Mouse (Mus musculus): Measurements from ENCODE around the gene Maats1.

Gene Maats1

DNA sequence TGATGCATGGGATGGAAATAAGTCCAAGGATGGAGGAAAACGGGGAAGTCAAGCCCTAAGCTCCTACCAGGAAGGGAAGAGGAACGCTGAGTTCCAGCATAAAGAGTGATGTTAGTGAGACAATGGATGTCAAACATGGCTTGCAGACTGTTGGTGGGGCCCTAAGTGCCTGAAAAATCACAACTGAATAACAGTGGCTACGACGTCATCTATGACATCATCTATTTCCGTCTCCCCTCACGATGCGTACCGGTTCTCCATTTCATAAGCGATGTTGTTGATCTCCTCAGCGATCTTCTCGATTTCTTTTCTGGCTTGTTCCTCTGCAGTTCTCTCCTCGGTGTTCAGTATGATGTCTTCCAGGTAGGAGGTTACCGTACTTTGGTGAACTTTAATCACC, 39.6 kb downstream of the Maats1 start:
- in situ Hi-C loops (cut with MboI; ENCODE audit: low sequenced_read_pairs): no loop called here

DNA sequence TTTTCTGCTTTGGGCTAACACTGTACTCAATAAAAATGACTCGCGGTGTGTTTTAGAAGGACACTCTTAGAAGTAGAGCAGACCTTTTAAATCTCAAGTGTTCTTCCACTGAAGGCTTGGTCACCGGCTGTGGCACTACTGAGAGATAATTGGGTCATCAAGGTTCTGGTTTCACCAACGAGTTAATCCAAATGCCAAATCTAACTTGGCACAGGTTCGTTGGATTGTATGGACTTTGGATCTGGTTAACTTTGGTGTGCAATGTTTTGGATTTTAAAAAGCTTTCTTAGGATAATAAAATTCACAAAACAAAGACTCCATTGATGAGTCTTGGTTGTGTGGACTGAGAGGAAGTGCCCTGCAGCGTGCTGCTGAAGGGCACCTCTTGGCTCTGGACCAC, 43.5 kb downstream of the Maats1 start:
- in situ Hi-C loops (cut with MboI; ENCODE audit: low sequenced_read_pairs): no loop called here

DNA sequence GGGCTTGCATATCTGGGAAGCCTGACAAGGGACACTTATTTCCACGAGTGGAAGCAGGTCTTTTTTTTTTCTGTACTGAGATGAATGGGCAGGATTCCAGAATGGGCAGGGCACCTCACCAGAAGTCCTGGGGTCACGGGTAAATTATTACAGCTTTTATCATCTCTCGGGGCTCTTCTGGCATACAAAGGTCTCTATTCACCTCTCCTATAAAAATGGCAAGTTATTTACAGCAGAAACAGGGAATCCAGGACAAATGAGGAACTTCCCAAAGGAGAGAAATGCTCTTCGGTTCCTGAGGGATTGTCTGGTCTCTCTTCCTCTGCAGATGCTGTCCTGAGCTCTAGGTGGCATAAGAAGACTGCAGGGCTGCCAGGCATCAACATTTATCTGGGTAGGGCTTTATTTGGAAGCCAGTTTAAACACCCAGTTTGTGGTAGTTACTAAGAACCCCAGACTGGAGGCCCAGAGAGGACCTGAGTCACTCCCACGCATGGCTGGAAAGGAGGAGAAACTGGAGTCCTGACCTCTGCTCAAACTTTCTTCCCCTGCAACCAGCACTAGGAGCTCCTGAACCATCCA, 46.5 kb downstream of the Maats1 start:
- in situ Hi-C loops (cut with MboI; ENCODE audit: low sequenced_read_pairs): no loop called here

DNA sequence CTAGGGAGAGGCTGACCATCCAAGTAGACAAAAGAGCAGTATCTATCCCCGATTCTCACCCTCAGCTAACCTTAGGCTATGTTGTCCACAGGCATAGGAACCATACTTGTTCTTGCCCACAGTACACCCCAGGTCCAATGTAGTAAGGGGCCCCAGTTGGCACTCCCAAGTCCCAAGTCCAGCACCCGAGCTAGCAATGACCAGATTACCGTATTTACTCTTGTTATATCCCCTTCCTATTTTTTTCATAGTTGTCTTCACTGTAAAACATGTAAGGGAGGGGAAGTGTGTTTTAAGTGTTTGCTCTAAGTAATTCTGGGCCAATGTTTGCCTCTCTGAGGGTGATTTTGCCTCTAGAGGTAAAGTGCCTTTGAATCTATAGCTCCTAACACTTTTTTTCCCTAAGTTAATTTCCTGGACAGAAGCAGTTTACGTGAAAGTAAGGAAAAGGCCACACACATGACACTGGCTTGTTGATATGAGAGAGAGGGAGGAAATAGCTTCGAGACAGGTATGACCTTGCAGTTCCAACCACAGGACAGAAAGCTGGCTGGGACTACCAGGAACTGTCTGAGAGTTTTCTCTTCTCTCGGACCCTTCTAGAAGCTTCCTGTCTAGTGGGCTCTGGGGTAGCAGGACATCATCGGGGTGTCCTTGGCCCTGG, 47.1 kb downstream of the Maats1 start, which contains the start of gene Nr1i2:
TSS of gene Nr1i2 (minus strand) at position 140 of the 664 bp plus-strand sequence.
- in situ Hi-C loops (cut with MboI; ENCODE audit: low sequenced_read_pairs): no loop called here

DNA sequence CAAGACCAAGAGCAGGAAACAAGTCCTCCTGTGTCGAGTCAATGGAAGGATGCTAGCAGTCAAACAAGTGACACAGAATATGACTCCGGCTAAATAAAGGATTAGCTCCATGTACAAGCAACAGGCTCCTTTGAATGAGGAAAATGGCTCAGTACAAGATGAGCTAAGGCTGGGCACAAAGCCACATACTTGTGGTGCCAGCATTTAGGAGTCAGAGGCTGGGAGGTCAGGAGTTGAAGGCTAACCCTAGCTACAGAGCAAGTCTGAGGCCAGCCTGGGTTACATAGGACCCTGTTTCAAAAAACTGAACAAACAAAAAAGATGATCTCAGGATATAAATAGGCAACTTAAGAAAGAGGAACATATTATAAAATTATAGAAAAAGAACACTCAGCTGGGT, 51.8 kb downstream of the Maats1 start:
- in situ Hi-C loops (cut with MboI; ENCODE audit: low sequenced_read_pairs): no loop called here

DNA sequence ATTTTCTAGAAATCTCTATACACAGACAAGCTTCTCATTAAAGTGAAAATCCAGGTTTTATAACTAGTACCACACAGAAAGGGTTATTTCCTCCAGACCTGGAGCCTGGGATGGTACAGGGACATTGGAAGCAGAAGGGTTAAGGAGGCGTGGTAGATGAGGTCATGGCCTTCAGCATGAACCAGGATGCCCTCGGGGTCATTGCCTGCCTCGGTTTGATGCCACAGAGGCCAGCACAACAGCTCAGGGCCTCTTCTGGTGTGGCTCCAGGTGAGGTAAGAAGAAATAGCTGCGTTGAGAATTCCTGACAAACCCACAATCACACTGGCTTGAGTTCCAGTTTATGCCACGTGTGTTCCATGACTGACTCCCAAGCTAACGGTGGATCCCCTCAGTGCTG, 53.1 kb downstream of the Maats1 start:
- in situ Hi-C loops (cut with MboI; ENCODE audit: low sequenced_read_pairs): no loop called here

DNA sequence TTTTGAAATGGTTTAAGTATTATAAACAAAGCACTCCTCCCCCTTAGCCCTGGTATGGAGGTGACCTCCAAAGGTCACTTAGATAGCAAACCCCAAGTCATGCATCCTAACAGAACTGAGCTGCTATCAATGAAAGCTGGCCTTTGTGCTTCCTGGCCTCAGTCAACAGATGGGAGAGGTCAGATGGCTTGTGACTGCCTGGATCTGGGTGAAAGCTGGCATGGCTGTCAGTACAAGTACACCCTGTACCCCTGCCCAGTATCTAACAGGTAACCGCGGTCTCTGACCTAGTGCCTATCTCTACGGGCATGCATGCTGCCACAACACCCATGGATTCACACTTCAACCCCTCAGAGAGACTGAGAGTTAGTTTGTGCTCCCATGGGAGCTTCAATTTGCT, 54.2 kb downstream of the Maats1 start:
- in situ Hi-C loops (cut with MboI; ENCODE audit: low sequenced_read_pairs): no loop called here

DNA sequence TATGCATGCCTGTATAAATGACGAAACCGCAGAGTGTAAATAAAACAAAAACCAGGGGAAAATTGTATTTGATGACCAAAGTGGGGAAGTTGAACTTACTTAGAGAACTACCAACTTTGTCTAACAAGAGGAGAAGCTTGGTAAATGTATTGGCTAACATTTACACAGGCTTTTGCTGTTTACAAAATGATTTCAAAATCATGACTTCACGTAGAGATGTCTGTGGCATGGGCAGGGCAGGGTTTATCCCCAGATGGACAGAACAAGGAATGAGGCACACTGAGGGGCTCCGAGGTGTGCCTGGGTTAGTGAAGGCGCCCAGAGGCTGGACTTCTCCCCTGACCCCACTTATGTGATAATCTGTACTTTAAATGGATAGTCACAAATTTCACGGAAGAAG, 54.6 kb downstream of the Maats1 start:
- in situ Hi-C loops (cut with MboI; ENCODE audit: low sequenced_read_pairs): no loop called here

DNA sequence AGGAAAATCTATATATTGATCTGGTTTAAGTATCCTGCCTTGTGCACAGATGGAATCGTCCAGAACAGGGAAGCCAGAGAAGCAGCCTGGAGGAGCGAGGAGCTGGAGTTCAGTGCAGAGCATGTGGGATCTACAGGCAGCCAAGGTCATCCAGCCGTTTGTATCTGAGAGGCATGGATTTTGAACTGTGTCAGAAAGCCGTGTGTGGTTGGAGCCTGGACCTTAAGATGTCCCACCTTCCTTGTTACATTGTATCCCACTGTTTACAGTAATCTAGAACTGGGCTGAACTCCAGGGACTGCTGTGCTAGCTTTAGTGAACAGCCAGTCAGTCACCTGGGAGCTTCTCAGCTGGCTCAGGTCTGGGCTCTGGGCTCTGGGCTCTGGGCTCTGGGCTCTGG, 55.4 kb downstream of the Maats1 start:
- in situ Hi-C loops (cut with MboI; ENCODE audit: low sequenced_read_pairs): no loop called here

DNA sequence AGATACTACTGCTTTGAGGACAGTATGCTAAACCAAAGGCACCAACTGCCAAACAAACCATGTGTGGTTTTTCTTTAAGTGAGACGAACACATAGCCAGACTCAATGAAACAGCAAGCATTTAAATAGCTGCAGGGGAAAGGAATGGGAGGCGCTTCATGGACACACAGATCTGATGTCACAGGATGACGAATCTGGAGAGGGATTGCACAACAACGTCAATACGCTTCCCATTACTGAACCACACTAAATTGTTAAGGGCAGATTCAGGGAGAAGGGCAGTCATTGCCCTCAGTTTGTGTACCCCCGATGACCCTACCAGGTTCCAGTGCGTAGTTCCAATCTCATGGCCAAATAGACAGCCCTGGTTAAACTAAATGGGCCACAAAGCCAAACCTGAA, 56.1 kb downstream of the Maats1 start:
- in situ Hi-C loops (cut with MboI; ENCODE audit: low sequenced_read_pairs): no loop called here

DNA sequence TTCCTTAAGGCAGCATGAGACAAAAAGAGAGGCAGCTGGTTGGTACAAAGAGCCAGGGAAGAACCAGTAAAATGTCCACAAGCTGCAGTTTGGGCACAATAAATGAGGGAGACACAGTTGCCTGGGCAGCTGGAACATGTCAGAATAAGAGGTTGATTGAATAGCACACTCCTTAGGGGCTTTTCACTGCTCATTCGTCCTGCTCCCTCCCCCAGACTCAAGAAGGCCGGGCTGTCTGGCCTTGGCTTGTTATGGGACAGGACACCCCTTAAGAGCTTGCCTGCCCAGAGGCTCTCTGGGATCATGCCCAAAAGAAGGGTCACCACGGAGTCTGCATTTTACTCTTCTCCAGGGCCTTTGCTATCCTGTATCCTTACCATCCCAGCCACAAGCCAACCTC, 58.6 kb downstream of the Maats1 start:
- in situ Hi-C loops (cut with MboI; ENCODE audit: low sequenced_read_pairs): no loop called here

DNA sequence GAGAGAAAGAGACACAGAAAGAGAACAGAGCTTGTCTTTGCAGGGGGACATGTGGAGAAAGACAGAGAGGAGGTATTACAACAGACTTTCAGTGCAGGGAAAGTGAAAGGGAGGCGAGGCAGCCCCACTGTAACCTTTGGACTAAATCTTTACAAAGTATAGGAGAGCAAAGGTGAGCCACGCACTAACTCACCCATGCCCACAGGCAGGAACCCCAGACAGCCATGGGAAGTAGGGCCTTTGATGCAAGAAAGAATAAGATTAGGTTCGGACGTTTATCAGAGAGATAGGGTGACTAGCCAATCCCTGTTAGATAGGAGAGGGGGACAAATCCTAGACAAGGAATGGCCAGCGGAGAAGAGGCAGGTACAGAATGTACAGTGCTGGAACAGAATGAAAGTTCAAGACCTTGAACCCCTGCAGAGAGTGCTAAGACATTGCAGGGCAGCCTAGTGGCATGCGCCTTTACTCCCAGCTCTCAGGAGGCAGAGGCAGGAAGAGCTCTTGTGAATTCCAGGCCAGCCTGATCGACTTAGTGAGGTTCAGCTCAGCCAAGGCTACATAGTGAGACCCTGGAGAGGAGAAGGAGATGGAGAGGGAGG, 59.3 kb downstream of the Maats1 start:
- in situ Hi-C loops (cut with MboI; ENCODE audit: low sequenced_read_pairs): no loop called here

DNA sequence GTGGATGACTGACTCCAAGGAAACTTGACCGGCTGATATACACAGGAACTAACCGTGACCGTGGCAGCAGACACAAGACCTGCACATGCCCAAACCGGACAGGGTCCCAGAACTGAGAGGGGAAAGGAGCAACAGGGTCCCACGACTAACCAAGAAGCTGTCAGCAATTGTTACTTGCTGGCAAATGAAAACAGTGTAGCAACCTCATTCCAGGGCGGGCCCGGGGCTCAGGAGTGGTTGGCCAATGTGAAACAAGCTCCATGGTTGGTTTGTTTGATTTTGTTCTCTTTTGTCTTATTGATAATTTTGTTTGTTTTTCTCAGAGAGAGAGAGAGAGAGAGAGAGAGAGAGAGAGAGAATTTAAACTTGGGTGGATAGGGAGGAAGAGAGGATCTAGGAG, 61.0 kb downstream of the Maats1 start:
- in situ Hi-C loops (cut with MboI; ENCODE audit: low sequenced_read_pairs): no loop called here

DNA sequence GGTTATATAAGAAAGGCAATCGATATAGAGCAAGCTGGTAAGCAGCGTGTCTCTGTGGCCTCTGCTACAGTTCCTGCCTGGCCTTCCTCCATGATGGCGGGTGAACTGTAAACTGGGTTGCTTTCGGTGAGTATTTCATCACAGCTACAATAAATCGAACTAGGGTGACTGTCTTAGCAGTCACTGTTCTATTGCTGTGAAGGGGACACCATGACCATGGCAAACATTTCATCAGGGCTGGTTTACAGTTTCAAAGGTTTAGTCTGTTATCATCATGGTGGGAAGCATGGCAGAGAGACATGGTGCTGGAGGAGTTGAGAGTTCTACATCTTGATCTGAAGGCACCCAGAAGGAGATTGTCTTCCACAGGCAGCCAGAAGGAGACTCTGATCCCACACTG, 62.1 kb downstream of the Maats1 start:
- in situ Hi-C loops (cut with MboI; ENCODE audit: low sequenced_read_pairs): no loop called here

DNA sequence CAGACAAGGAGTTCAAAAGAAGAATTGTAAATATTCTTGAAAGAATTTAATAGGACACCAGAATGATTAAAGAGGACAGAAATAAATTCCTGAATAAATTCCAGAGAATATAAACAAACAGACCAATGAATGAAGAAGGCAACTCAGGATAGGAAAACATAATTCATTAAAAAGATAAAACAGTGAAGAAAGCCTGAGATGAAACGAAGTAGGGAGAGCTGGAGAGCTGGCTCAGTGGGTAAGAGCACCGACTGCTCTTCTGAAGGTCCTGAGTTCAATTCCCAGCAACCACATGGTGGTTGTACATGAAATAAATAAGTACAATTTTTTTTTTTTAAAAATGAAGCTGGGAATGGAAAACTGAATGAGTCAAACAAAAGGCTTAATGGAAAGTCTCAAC, 67.2 kb downstream of the Maats1 start:
- in situ Hi-C loops (cut with MboI; ENCODE audit: low sequenced_read_pairs): no loop called here

DNA sequence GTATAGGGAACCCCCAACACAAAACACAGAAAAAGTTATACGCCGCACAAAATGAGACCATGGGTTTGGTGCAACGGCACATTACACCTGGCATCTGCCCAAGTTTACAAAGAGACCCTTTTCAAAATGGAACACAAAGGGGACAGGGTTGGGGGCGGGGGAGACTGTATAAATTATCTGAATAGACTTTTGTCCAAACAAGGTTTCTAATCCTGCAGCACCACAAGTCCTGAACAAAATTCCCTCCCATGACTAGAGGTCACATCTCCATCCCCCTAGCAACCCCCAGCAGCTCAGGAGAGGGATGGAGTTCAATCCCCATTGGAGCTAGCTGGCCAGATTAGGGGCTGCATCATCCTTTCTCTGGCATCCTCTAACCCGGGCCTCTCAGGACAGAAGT, 69.5 kb downstream of the Maats1 start:
- in situ Hi-C loops (cut with MboI; ENCODE audit: low sequenced_read_pairs): no loop called here

DNA sequence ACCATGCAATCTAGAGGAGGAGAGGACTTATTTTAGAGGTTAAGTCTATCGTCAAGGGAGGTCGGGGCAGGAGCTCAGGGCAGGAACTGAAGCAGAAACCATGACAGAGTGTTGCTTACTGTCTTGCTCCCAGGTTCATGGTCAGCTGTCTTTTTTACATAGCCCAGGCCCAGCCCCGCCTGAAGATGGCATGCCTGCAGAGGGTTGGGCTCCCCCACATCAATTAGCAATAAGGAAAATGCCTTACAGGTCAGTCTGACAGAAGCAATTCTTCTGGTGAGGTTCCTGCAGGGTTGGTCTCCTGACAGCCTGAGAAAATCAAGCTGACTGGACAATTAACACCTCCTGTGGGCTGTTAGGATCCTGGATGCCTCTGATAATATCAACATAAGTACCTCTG, 70.3 kb downstream of the Maats1 start:
- in situ Hi-C loops (cut with MboI; ENCODE audit: low sequenced_read_pairs): no loop called here

DNA sequence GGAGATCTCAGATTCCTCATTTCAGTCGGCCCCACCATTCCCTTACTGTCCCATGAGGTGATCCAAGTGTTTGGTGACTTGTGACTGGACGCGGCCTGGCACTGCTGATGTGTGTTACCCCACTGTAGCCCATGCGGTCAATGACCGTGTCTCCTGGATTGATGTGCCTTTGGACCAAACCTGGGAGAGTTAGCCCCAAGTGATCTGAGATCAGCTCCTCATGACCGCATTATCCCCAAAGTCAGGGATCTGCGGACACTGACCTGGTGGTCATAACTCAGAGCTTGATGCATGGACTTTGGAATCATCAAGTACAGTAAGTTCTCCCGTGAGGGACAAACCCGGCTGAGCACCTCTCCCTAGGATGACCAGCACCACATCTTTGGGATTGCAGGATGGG, 86.0 kb downstream of the Maats1 start:
- in situ Hi-C loops (cut with MboI; ENCODE audit: low sequenced_read_pairs): no loop called here

DNA sequence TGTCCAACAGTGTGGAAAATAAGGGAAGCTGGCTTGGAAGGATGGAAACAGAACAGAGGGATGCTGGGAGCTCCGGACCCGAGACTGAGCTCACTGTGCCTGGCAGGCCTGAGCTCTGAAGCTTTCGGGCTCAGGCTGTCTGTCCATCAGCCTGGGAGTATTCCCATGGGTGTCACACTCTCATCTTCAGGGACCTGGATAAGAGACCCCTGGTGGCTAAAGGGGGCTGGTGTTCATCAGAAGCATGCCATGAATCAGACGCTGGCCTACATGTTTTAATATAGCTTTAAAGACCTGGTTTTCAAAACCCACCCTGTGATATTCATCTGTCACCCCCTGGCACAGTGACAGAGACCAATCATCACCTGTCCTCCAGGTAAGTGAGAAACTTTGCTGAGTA, 86.8 kb downstream of the Maats1 start:
- in situ Hi-C loops (cut with MboI; ENCODE audit: low sequenced_read_pairs): no loop called here

DNA sequence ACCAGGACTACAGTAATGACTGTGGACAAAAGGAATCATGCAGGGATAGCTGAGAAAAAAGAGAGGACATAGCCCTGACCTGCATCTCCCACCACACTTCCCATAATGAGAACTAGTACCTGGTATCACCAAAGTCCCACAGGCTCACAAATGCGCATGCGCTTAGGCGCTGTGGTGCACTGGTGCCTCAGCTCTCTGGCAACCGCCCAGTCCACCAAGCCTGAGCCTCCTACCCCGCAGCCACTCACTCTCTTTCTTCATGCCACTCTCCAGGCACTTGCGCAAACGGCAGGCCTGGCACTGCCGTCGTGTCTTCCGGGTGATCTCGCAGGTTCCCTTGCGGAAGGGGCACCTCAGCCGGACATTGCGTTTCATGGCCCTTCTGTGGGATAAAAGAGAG, 87.9 kb downstream of the Maats1 start:
- in situ Hi-C loops (cut with MboI; ENCODE audit: low sequenced_read_pairs): no loop called here

DNA sequence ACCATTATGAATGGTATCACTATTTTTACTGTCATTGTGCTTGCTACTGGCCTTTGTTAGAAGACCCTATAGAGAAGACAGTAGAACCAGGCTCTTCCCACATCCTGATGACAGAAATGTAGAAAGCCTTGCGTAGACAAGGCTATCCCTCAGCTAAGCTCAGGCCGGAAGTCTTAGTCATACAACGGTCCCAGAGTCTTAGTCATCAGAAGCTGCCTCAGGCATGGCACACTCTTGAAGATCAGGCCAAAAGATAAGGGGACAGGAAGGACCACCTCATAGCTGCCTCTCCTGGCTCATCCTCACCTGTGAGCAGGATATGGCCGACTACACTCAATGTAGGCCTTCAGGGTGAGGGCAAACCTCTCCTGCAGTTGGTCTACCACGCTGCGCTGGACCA, 91.5 kb downstream of the Maats1 start:
- in situ Hi-C loops (cut with MboI; ENCODE audit: low sequenced_read_pairs): no loop called here

DNA sequence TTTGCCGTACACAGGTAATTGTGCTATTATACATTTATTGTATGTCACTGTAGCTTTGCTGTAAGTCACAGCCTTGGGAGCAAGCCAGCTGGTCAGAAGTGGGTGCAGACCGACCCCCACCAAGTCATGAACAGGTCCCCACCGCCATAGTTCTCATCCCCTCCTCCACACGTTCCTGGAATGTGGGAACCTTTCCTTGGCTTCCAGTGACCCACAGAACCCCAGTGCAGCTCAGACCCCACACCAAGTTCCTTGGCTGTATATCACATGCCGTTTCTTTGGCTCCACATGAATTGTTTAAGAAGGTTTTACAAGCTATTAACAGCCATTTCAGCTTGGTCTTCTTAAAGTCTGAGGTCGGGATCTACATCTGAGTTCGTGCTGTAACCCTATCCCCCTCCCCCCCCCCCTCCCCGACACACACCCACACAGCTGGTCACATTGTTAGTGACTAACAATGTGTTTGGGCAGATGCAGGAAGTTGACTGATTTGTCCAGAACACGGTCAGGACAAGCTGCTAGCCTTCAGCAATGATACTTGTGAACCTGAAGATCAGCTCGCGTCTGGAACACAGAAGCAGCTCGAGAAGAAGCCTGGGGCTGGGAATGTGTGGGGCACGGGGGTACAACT, 93.5 kb downstream of the Maats1 start:
- in situ Hi-C loops (cut with MboI; ENCODE audit: low sequenced_read_pairs): no loop called here

Measured in CH12F3 (cell line).